Mouse (Mus musculus) mature B cell (primary cell): ENCODE results near the gene Pde4c.

ENCODE experiments used
- in situ Hi-C: fragments of 300-500 bp; cut with MboI; formaldehyde crosslinking; loops from 2 replicates; pipeline ENCODE4 v1.14.3; 2019

Pde4c gene

DNA sequence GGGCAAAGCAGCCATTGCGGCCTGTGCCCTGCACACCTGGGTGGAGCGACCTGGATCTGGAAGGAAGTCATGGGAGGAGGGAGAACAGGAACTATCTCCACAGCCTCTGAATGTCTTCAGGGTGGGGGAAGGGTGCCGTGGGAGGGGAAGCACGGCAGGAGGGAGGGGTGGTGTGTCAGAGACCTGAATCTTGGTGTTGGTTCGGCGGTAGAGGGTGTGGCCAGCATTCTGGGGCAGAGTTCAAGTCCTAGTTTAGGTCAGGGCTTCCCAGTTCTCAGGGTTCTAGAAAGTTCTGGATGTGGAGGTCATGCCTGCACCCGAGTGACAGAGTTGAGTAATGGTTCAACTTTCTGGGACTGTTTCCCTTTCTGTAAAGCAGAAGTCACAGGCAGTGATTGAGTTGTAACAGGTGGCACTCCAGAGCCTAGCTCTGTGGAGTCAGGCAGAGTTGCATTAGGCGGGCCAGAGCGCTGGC is 3.7 kb upstream of the Pde4c start:
- in situ Hi-C loops, result loop anchor here (5.0 to 10.0 kb wide), 2 partner anchors 32 to 125 kb away; partner anchors contain the start of gene Rab3a

DNA sequence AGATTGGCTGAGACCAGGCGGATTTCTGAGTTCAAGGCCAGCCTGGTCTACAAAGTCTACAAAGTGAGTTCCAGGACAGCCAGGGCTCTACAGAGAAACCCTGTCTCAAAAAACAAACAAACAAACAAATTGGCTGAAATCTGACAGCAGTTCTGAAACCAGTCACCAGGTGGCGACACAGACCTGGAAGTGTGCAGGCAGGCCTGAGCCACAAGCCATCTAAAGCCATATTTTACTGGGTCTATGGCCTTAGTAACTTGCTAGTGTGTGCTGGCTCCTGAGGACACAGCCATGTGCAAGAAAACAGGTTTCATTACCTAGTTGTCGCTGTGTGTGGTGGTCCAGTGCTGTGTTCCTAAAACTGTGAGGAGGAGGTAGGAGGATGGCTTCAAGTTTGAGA is 2.8 kb upstream of the Pde4c start:
- in situ Hi-C loops, result no loop called here

DNA sequence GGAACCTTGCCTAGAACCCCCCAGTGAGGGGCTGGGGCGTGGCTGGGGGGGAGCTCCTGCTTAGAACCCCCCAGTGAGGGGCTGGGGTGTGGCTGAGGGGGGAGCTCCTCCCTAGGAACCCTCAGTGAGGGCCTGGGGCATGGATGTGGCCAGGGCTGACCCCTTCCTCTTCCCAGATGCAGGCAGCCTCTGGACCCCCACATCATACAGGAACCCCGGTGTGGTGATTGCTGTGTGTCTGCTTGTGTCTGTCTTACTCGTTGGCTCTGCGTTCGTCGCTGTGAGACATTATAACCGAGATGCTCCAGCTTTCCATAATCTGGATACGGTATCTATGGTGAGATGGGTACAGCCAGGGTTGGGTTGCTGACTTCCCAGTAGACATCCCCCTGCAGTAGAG is 1.9 kb upstream of the Pde4c start:
- in situ Hi-C loops, result no loop called here

DNA sequence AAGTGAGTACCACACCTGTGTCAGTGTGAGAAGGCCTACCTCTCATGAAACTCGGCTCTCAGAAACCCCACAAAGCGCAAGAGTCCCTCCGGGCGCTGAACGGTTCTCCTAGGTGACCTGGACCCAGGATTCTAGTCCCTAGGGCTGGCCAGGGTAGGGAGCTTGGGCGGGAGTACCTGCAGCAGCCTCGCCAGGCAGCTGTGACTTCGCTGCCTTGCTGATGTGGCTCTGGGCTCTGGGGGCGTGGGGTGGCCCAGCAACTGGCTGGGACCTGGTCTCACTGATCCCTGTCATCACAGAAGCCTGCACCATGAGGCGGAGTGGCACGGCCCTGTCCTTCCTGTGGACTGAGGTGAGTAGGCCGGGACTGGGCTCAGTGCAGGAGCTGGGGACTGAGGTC is 696 bp downstream of the Pde4c start:
- in situ Hi-C loops, result no loop called here

DNA sequence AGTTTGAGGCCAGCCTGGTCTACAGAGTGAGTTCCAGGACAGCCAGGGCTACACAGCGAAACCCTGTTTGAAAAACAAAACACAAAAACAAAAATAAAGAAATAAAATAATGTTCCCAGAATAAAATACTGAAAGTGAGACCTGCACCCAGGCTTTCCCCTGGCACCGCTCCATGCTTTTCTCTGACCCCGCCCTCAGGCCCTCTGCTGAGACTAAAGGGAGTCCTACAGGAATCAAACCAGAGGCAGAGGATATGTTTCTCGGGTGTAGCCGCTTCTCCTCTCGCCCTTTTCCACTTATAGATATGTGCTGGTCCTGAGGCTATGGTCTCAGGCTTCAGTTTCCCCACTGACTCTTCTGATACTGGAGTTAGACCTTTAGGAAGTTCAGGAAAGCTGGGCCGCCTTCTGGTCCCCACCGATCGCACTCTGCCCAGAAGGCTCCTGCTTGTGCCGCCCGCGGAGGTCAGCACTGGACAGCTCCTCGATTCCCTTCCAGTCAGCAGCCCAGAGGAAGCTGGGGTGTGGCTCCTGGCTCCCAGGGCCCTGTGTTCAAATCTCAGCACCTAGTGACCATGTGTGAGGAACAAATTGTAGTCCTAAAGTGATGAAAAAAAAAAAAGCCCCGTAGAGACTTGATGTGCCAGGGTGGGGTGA is 2.4 kb downstream of the Pde4c start:
- in situ Hi-C loops, result no loop called here

DNA sequence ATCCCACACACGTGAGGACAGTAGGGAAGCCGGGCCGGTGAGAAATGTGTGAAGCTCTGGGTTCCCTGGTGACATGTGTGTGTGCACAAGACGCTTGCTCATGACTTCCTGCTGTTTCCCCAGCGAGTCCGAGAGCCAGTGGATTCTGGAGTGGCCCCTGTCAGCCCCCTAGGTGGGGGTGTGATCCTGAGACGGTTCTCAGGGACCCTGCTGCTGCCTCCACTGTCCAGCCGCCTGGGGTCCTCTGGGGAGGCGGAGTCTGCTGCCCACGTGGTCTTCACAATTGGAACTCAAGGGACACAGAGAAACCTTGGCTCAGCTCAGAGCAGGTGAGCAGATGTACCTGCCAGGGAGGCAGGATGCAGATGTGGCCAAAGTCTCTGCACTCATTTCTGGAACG is 3.2 kb downstream of the Pde4c start:
- in situ Hi-C loops, result no loop called here

DNA sequence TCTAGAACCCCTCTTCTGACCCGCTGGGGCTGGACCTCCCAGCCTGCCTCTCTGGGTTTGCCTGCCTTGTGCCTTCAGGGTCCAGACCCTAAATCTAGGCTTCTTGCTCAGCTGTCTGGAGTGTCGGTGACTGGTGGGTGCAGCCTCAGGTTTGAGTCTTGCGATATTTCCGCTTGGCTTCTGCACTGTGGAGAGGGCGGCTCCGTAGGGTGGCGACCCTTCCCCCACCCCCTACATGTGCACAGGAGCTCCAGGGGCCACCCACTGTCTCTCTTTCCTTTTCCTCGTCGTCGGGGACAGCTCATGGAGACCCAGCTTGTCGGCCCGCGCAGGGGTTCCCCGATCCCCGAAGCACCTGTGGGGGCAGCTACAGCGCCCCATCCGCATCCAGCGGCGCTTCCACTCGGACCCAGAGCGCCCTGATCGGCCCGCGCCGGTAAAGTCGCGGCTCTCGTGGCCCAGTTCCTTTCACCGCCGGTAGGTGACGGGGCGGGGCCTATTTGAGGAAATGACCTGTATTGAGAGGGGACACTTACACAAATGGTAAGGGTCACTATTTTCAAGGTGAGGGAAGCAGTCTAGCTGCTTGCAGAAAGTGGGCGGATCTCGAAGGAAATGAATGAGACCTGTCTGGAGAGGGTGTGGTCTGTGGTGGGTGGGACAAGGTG is 6.4 kb downstream of the Pde4c start:
- in situ Hi-C loops, result no loop called here

DNA sequence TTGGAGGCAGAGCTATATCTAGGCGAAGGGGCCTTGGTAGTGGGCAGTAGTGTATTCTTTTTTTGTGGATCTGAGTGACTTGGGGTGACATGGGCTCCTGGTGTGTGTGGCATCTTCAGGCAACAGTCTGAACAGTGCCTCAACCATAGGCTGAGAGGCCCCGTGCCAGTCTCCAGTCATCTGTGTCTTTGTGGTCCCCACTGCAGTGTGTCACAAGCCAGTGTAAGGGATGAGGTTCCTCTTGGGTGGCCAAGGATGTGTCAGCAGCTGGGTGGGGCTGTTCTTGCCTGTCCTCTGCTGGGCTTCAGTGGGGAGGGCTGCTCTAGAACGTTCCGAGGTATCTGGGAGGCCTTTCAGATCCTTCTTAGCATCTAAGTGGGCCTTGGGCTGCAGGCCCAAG is 7.4 kb downstream of the Pde4c start:
- in situ Hi-C loops, result no loop called here

DNA sequence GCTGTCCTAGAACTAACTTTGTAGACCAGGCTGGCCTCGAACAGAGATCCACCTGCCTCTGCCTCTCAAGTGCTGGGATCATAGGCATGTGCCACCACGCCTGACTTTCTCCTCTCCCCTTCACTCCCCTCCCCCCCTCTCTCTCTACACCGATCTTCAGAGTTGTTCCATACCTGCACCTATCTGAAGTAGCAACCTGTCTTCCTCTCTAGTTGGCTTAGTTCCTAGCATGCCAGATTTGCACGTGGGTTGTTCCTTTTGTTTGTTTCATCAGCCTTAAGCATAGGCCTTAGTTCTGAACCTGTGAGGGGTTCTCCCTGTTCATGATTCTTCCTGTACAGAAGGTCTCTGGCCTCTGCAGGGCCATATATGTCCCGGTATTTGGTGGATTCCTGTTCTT is 14.2 kb downstream of the Pde4c start:
- in situ Hi-C loops, result no loop called here

DNA sequence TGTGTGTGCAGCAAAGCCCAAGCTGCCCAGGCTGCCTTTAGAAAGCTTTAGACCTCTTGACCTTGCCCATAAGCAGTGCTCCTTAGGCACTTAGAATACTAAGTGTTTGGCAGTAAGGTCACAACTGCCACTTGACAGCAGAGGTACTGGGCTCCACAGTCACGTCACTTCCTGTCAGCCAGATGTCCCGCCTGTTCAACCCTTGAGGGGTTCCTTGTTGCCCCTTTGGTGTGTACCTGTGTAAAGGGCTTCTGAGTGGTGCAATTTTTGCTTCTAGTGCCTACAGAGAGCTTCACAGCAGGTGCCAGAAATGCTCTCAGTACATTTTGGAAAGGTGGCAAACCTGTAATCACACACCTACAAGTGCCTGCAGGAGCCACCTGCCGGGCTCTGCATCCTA is 14.7 kb downstream of the Pde4c start:
- in situ Hi-C loops, result no loop called here

DNA sequence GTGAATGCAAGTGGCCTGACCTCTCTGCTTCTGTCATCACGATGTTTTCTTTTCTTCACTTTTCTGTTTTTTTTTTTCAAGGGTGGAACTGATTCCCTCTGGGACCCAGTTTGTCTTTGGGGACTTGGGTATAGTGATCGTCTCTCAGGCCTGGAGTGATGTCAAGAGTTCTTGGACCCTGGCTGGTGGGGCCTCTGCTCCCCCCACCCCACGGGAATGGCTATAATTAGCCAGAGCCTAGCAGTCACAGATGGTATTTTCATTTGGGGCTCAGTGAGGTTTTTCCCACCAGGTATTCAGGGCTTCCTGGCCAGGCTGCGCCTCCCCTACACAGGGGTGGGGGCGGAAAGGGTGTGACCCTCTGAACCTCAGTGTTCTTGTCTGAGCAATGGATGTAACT is 18.1 kb downstream of the Pde4c start:
- in situ Hi-C loops, result no loop called here

DNA sequence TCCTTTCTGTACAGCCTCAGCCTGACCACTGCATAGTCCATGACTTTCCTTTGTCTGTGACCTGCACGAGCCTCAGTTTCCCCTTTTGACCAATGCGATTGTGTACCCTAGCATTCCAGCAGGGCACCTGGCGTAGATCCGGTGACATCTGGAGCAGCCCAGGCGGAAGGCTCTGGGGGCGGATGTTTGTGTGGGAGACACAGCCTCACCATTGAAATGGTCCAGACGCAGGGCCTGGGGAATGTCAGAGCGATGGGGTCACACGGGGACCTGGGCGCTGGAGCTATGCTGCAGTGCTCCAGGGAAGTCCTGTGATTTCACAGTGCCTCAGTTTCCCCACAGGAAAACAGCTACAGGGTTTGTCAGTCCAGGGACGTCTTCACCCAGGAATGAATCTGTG is 18.7 kb downstream of the Pde4c start:
- in situ Hi-C loops, result no loop called here

DNA sequence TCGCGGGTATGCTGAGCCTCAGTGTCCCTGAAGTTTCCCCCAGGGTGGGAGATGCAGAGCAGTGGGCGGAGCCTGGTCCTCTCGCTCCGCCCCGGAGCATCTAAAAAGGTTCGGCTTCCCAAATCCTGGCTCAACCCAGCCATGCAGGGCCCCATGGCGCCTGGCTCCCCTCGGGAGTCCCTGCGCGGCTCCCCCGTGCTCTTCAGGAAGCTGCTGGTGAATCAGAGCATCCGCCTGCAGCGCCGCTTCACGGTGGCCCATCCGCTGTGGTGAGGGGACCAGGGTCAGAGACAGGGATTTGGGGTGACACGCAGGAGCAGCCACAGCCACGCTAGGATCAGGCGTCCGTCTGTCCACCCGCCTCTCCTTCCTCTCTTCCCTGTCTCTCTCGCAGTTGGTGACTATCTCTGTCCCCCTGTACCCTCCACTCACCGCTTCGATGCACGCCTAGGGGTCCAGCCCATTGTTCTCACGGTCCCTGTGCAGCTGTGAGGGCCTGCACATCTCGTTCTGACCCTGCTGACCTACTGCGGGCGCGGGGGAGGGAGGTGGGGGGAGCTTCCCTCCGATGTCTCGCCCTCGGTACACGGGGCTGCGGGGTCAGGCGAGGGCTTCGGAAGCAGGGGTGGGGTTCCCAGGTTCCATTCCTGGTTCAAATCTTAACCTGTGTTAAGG is 19.6 kb downstream of the Pde4c start:
- in situ Hi-C loops, result no loop called here

DNA sequence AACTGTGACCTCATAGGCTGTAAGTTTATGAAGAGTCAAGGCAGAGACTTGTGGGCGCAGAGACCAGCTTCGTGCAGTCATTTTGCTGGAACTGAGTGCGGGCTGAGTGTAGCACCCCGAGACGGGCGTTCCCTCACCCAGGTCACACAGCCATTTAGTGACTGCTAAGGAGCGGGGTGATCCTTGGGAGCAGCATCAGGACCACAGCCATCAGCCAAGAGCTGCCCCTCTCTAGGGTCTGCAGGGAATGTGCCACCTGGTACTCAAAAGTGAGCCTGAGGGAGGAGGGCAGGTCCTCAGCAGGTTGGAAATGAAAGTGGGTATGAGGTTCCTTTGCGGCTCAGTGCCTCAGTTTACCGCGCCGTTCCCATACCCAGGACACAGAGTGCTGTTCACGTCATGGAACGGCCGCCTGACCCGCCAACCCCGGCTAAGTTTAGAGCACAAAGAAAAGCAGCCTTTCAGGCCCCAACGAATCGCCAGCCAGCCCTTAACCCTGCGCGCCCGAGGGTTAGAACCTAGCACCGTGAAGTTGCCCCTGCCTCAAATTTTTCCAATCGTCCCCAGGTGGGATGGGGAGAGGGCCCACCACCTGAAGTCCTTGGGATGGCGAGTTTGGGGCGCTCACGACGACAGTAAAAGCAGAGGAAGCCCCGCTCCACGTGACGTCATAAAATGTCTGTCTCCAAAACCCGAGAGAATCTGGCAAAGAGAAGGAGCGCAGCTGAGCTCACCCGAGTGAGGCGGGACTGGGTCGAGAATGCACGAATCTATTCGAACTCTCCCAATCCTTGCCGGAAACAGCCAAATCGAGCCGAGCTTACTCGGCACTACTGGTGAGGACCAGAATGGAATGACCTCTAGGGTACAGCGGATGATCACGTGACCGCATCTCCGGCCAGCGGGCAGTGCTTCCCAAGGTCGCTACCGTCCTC is 20.4 kb downstream of the Pde4c start:
- in situ Hi-C loops, result no loop called here

DNA sequence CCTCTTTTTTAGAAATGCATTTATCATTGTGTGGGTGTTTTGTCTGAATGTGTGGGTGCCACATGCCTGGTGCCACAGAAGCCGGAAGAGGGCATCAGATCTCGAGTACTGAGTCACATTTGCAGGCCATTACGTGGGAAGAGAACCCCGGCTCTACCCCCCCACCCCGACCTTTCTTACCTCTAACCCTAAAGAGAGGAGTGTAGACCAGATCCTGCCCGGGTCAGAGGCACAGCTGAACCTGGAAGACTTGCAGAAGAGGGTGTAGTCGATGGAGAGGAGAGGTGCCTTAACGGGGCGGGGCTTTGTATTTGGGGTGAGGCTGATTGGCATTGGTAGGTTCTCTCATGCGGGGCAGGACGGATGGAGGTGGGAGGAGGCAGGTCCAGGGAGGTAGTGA is 21.3 kb downstream of the Pde4c start:
- in situ Hi-C loops, result no loop called here

DNA sequence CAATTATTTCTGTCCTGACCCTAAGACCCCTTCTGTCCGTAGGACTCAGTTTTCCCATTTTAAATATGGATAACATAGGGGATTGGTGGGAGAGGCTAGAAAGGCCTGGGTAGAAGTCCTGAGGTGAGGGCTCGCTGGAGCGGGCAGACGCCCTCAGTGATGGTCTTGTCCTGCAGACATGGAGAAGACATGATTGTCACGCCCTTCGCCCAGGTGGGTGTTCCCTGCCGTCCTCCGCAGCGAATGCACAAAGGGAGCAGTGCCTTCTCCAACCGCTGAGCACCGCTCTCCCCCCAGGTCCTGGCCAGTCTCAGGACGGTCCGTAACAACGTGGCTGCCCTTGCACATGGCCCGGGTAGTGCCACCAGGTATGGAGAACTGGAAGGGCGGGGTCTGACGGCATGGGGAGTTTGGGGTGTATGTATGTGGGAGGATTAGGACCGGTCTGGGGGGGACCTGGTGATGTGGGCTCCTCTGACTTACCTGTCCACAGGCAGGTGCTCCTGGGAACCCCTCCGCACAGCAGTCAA is 22.2 kb downstream of the Pde4c start:
- in situ Hi-C loops, result no loop called here

DNA sequence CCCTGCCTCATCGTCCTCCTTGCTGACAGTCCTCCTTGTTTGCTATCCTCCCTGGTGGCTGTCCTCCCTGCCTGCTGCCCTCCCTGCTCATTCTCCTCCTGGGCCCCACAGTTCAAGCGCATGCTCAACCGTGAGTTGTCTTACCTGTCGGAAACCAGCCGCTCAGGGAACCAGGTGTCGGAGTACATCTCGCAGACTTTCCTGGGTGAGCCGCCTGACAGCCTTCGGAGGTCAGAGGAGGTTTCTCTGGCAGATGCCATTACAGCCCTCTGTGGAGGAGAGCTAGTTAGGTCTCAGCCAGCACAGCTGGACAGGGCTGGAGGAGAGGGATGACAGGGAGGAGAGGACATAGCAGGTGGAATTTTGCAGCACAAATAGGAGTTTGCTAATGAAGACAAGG is 23.2 kb downstream of the Pde4c start:
- in situ Hi-C loops, result no loop called here

DNA sequence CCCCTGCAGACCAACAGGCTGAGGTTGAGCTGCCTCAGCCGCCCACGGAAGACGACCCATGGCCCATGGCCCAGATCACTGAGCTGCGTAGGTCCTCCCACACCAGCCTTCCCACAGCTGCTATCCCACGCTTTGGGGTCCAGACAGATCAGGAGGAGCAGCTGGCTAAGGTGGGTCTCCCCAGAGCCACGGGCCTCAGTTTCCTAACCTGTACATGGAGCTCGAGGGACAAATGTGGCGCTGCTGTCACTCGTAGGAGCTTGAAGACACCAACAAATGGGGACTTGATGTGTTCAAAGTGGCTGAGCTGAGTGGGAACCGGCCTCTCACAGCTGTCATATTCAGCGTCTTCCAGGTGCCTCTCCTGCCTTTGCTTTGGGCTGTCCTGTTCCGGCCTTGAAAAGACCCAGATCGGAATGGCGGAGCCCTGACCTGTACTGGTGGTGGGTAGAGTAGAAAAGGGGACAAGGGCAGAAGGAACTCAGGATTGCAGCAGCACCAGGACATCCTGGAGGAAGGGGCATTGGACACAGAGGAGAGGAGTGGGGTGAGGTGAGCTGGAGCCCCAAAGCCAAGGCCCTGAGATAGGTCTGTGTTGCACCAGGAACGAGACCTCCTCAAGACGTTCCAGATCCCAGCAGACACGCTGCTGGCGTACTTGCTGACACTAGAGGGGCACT is 23.8 kb downstream of the Pde4c start:
- in situ Hi-C loops, result no loop called here

DNA sequence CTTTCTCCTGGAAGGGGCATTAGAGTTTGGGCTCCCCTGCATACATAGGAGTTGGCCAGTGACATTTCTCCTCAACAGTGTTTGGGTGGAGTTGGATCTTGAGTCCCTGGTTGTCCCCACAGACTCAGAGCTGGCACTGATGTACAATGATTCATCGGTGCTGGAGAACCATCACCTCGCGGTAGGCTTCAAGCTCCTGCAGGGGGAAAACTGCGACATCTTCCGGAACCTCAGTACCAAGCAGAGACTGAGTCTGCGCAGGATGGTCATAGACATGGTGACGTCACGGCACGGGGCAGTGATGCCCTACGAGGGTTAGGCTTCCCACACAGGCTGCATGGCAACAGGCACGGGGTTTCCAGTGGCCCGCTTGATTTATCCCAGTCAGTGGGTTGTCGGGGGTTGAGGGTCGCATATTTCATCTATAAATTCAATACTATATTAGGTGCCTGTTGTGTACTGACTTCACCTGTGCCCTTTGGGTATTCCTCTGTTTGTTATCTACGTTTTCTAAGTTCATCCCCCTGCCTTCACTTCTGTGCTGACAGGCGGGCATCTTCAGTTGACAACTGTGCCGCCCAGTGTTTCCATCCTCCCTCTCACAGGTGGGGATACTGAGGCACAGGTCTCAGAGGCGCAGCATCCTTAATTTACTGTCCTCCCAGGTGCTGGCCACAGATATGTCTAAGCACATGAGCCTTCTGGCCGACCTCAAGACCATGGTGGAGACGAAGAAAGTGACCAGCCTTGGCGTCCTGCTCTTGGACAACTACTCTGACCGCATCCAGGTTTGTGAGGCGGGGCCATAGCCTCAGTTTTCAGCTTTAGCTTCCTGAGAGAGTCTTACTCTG is 25.0 kb downstream of the Pde4c start:
- in situ Hi-C loops, result no loop called here

DNA sequence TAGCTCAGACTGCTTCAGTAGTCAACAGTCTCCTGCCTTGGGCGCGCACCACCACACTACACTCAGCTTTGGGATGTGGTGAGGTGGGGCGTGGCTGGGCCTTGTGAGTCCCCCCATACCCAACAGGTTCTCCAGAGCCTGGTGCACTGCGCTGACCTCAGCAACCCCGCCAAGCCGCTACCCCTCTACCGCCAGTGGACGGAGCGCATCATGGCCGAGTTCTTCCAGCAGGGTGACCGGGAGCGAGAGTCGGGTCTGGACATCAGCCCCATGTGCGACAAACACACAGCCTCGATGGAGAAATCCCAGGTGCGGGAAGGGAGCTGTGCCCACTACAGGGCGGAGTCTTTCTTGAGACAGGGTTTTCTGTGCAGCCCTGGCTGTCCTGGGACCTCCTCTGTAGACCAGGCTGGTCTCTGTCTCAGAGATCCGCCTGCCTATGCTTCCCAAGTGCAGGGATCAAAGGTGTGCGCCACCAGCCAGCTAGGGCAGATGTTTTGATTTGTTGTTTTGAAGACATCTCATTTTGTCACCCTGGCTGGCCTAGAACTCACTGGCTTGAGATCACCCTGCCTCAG is 25.7 kb downstream of the Pde4c start:
- in situ Hi-C loops, result no loop called here
